18 mouse cellular contexts compared by ENCODE assay signal in the genomic region with DNA sequence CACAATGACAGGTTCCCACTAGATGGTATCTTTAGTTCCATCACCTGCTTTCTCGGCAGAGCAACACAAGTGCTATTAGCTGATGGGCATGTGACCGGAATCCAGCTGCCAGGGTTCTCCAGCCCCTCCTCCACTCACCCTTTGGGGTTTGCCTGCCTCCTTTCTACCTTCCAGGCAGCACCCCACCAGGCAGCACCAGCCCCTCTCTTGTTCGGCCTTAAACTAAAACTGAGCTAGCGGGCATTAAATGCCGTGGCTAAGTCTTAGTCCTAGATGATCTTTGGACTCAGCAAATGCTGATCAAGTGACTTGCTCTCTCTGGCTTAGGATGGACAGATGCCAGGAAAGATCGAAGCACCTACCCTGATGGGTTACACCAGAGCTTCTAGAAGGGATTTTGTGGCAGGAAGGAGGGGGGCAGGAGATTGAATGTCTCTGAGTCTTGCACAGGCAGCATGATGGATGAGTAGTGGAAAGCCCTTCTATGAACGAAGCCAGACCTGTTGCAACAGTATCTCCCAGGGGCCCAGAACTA. TPM values are rescaled to one million over a fixed set of nuclear protein-coding genes. Genes with fewer than 3 reads are reported as not detected.
DNase-seq lines count a peak whose midpoint lies in the region; ATAC-seq and TF ChIP-seq lines count a peak whose summit lies in the region.
"Had no signal": no experiment of that assay in that cellular context is flagged by ENCODE, and none has a peak within 500 bp of the region (broad histone marks: within the 10 kb centered on the region; RNA-seq: fewer than 3 reads in every experiment).

No protein-coding gene starts in this region.

- TF ChIP-seq POLR2A in embryonic fibroblast, embryonic 13.5 days (IDR thresholded peaks at IDR 0.05; ENCODE audit: low read depth, low read length) = no peak

- peak; percentile 84 for DNase-seq in heart, adult 11 months
- no peak for DNase-seq in heart, adult 18-20 months
- peak; percentile 80 for DNase-seq in kidney, adult 9 months
- no peak for DNase-seq in kidney, postnatal 4 days
- DNase-seq in layer of hippocampus, adult 2 months (ENCODE audit: low spot score in 2 of 2) = no peak
- DNase-seq: adrenal gland, postnatal 36 days; cerebellum, adult 9-10 months; embryo, embryonic 11 days; liver, postnatal 0 days; lung, postnatal 4 days; midbrain, embryonic 14.5 days; thymus, adult 2 months had no signal

- no peaks in the 10 kb centered on the region for H3K9me3 ChIP-seq in stomach, embryonic 15.5 days
- H3K9me3 ChIP-seq in forebrain, embryonic 12.5 days = no peaks in the 10 kb centered on the region
- H3K9me3 ChIP-seq: heart, embryonic 15.5 days; limb, embryonic 12.5 days had no signal

- no peak for TF ChIP-seq CTCF in embryonic fibroblast, embryonic 13.5 days (IDR thresholded peaks at IDR 0.05; ENCODE audit: borderline replicate concordance, insufficient read depth, low read length)
- TF ChIP-seq CTCF in layer of hippocampus, adult 2 months (conservative IDR thresholded peaks at IDR 0.05) = no peak

- no peak overlapping the region for H3K4me3 ChIP-seq in embryonic fibroblast, embryonic 13.5 days (ENCODE audit: insufficient read depth, low read length)
- no peak overlapping the region for H3K4me3 ChIP-seq in stomach, embryonic 15.5 days (replicated peaks)
- no peak overlapping the region for H3K4me3 ChIP-seq in forebrain, embryonic 12.5 days (replicated peaks)
- no peak overlapping the region for H3K4me3 ChIP-seq in layer of hippocampus, adult 2 months

- 60% methylated on average over 7 of the region's 7 CpGs for whole genome bisulfite sequencing in stomach, embryonic 15.5 days
- 80% methylated on average over 7 of the region's 7 CpGs for WGBS in forebrain, embryonic 12.5 days

- H3K4me1 ChIP-seq in embryonic fibroblast, embryonic 13.5 days (ENCODE audit: control insufficient read depth, insufficient read depth, low read length) = no peaks in the 10 kb centered on the region
- 0 out of 2 replicates have a peak, but pooled peaks cover 4% of the 10 kb centered on the region for H3K4me1 ChIP-seq in stomach, embryonic 15.5 days
- 0 out of 2 replicates have a peak, but pooled peaks cover 6% of the 10 kb centered on the region for H3K4me1 ChIP-seq in forebrain, embryonic 12.5 days

- H3K27ac ChIP-seq in embryonic fibroblast, embryonic 13.5 days (ENCODE audit: insufficient read depth, low read length) = peak overlapping the region; percentile 4; the same call in 1 of the 2 replicates
- H3K27ac ChIP-seq in stomach, embryonic 15.5 days = peak overlapping the region; percentile 49; the same call in 1 of the 2 replicates
- no peak overlapping the region for H3K27ac ChIP-seq in forebrain, embryonic 12.5 days
- no peak overlapping the region for H3K27ac ChIP-seq in layer of hippocampus, adult 2 months
- H3K27ac ChIP-seq: hindbrain, embryonic 14.5 days had no signal

- H3K27me3 ChIP-seq in stomach, embryonic 15.5 days (replicated peaks) = no peaks in the 10 kb centered on the region
- peaks cover 7% of the 10 kb centered on the region; the same call in 1 of the 2 replicates for H3K27me3 ChIP-seq in forebrain, embryonic 12.5 days

- H3K4me2 ChIP-seq in stomach, embryonic 15.5 days = no peak overlapping the region
- no peak overlapping the region for H3K4me2 ChIP-seq in forebrain, embryonic 12.5 days
- H3K4me2 ChIP-seq: hindbrain, embryonic 14.5 days had no signal

- ATAC-seq in stomach, embryonic 15.5 days (ENCODE audit: insufficient read depth, low FRiP score, low read depth) = no peak
- ATAC-seq in forebrain, embryonic 12.5 days (ENCODE audit: low FRiP score) = no peak
- ATAC-seq: liver, postnatal 0 days had no signal

- no peaks in the 10 kb centered on the region for H3K36me3 ChIP-seq in stomach, embryonic 15.5 days
- H3K36me3 ChIP-seq in forebrain, embryonic 12.5 days (replicated peaks) = no peaks in the 10 kb centered on the region
- H3K36me3 ChIP-seq: heart, embryonic 15.5 days; limb, embryonic 12.5 days had no signal

- H3K9ac ChIP-seq in stomach, embryonic 15.5 days = no peak overlapping the region
- H3K9ac ChIP-seq in forebrain, embryonic 12.5 days = no peak overlapping the region
- H3K9ac ChIP-seq: hindbrain, embryonic 14.5 days; liver, postnatal 0 days had no signal

RNA-seq across cellular contexts. Expression of a gene that starts 1.2 kb away (rescaled TPM):
- total RNA-seq in heart, adult 18-20 months (2021) = 1 to 10 TPM; 3.1 to 3.4 TPM
- 47.9 and 79.9 TPM in 2 replicates for polyA plus RNA-seq in embryonic fibroblast, embryonic 13.5 days (2011; ENCODE audit: insufficient read length, low read depth, missing spikeins)
- 13.0 and 14.0 TPM in 2 replicates for polyA plus RNA-seq in stomach, embryonic 15.5 days (2015; fragmentation: Nextera tagmentation; extraction: Ambion mirVana)
- 0.49 and 0.51 TPM in 2 replicates for polyA plus RNA-seq in forebrain, embryonic 12.5 days (2016; fragmentation: Nextera tagmentation; extraction: Ambion mirVana)
- total RNA-seq in layer of hippocampus, adult 2 months (2021) = under 1 TPM; 0.39 to 0.61 TPM

RNA-seq across cellular contexts. Expression of a gene that starts 9.9 kb away (rescaled TPM):
- 100 to 1,000 TPM; 390 to 405 TPM for total RNA-seq in heart, adult 18-20 months (2021)
- polyA plus RNA-seq in embryonic fibroblast, embryonic 13.5 days (2011; ENCODE audit: insufficient read length, low read depth, missing spikeins) = 108 and 181 TPM in 2 replicates
- 188 and 218 TPM in 2 replicates for polyA plus RNA-seq in stomach, embryonic 15.5 days (2015; fragmentation: Nextera tagmentation; extraction: Ambion mirVana)
- polyA plus RNA-seq in forebrain, embryonic 12.5 days (2016; fragmentation: Nextera tagmentation; extraction: Ambion mirVana) = 142 and 159 TPM in 2 replicates
- 100 to 1,000 TPM; 177 to 178 TPM for total RNA-seq in layer of hippocampus, adult 2 months (2021)

RNA-seq across cellular contexts. Expression of a gene that starts 39.5 kb away (rescaled TPM):
- 10 to 100 TPM; 19.4 to 20.9 TPM for total RNA-seq in heart, adult 18-20 months (2021)
- polyA plus RNA-seq in embryonic fibroblast, embryonic 13.5 days (2011; ENCODE audit: insufficient read length, low read depth, missing spikeins) = 49.3 and 58.6 TPM in 2 replicates
- 132 and 141 TPM in 2 replicates for polyA plus RNA-seq in stomach, embryonic 15.5 days (2015; fragmentation: Nextera tagmentation; extraction: Ambion mirVana)
- polyA plus RNA-seq in forebrain, embryonic 12.5 days (2016; fragmentation: Nextera tagmentation; extraction: Ambion mirVana) = 93.0 and 97.7 TPM in 2 replicates
- total RNA-seq in layer of hippocampus, adult 2 months (2021) = 10 to 100 TPM; 60.3 to 65.3 TPM

RNA-seq across cellular contexts. Expression of a gene that starts 51.6 kb away (rescaled TPM):
- total RNA-seq in heart, adult 18-20 months (2021) = 1 to 10 TPM; 2.5 to 3.0 TPM
- polyA plus RNA-seq in embryonic fibroblast, embryonic 13.5 days (2011; ENCODE audit: insufficient read length, low read depth, missing spikeins) = 82.8 and 101 TPM in 2 replicates
- 42.3 and 44.1 TPM in 2 replicates for polyA plus RNA-seq in stomach, embryonic 15.5 days (2015; fragmentation: Nextera tagmentation; extraction: Ambion mirVana)
- 67.3 and 70.6 TPM in 2 replicates for polyA plus RNA-seq in forebrain, embryonic 12.5 days (2016; fragmentation: Nextera tagmentation; extraction: Ambion mirVana)
- 100 to 1,000 TPM; 121 TPM for total RNA-seq in layer of hippocampus, adult 2 months (2021)

Comparison
In these comparisons a context has a peak if more than half of its experiments do, and no peak if none do; other contexts are left out.
1. DNase-seq: peak in heart, adult 11 months (single experiment) and kidney, adult 9 months (single experiment); none in heart, adult 18-20 months (0 of 2), kidney, postnatal 4 days (0 of 2) and layer of hippocampus, adult 2 months (0 of 2).
2. H3K27ac ChIP-seq: peak in embryonic fibroblast, embryonic 13.5 days (single experiment) and stomach, embryonic 15.5 days (single experiment); none in forebrain, embryonic 12.5 days (single experiment) and layer of hippocampus, adult 2 months (single experiment).